Mouse (Mus musculus): ENCODE measurements around the gene Fbll1.

DNA sequence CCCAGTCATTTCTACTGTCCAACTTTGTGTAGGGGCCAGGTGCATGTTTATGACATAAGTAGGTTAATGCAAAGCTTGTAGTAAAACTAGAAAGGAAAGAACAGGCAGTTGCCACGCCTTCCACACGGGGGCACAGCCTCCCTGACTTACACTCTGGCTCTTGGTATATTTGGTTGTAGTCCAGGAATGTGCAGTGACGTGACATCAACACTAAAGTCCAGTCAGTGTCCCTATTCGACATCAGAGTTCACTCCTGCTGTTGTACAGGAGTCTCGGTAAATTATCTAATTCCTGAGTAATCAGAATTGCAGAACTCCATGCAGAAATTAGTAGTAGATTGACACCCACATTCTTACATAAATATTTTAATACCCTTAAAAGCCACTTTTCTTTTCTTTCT is 15.6 kb downstream of the Fbll1 start:
- TF ChIP-seq POLR2A (IDR thresholded peaks at IDR 0.05; ENCODE audit: borderline replicate concordance, extremely low read depth, low read depth, low read length): no peak
- no peak for TF ChIP-seq CTCF (IDR thresholded peaks at IDR 0.05; ENCODE audit: insufficient read depth, low read length)

Data from lung, adult 2 months (tissue).